ENCODE assay signal across 16 mouse cellular contexts in the genomic region with DNA sequence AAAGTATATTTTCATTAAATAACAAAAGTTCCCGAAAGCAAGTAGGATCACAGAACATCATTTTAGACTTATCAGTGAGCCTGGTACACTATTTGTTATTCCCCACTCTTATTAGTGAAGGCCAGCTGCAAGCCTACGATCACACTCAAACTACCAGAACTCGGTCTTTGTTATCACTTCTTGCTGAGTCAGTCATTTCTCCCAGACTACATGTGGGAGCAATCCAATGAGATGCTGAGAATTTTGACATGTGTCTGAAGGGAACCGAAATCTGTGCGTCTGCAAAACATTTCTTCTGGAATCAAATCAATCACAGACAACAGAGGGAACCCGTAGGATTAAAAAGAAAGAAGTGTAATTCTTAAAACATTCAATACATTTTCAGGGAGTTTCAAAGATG.
"Had no signal": no experiment of that assay in that cellular context is flagged by ENCODE, and none has a peak within 500 bp of the region (broad histone marks: within the 10 kb centered on the region; RNA-seq: fewer than 3 reads in every experiment).

No protein-coding gene starts in this region.

- H3K9me3 ChIP-seq: liver, embryonic 13.5 days; liver, embryonic 15.5 days; midbrain, embryonic 13.5 days; neural tube, embryonic 12.5 days had no signal

- H3K36me3 ChIP-seq: liver, embryonic 13.5 days; liver, embryonic 15.5 days; midbrain, embryonic 13.5 days; neural tube, embryonic 12.5 days had no signal

- H3K4me2 ChIP-seq: liver, embryonic 11.5 days; liver, embryonic 13.5 days; liver, embryonic 15.5 days; midbrain, embryonic 11.5 days; midbrain, embryonic 13.5 days; neural tube, embryonic 12.5 days had no signal

- ATAC-seq: liver, postnatal 0 days; midbrain, embryonic 13.5 days had no signal

- H3K4me3 ChIP-seq: liver, embryonic 13.5 days; liver, embryonic 15.5 days; midbrain, embryonic 13.5 days; neural tube, embryonic 12.5 days had no signal

- H3K9ac ChIP-seq: liver, embryonic 13.5 days; liver, embryonic 15.5 days; liver, postnatal 0 days; midbrain, embryonic 13.5 days; neural tube, embryonic 12.5 days had no signal

- H3K27ac ChIP-seq: liver, embryonic 13.5 days; liver, embryonic 15.5 days; macrophage; midbrain, embryonic 13.5 days; neural tube, embryonic 12.5 days had no signal

- H3K4me1 ChIP-seq: liver, embryonic 13.5 days; liver, embryonic 15.5 days; midbrain, embryonic 13.5 days; neural tube, embryonic 12.5 days had no signal

- H3K27me3 ChIP-seq: liver, embryonic 13.5 days; liver, embryonic 15.5 days; midbrain, embryonic 13.5 days; neural tube, embryonic 12.5 days had no signal

- DNase-seq: liver; liver, embryonic 13.5 days; liver, postnatal 0 days; lung, adult 2 months; right cerebral cortex, postnatal 25 days; right cerebral cortex, postnatal 4 days; spleen, adult 18-20 months; thymus, adult 18-20 months; thymus, postnatal 14 days; thymus, postnatal 36 days had no signal
